Mouse (Mus musculus) bone marrow macrophage, adult 2 months (primary cell): ENCODE results near the gene Pzp. TPM values are rescaled to one million over a fixed set of nuclear protein-coding genes. Genes with fewer than 3 reads are reported as not detected.

Experiments
- H3K27ac ChIP-seq: 2 replicates; pipeline ENCODE4 v1.5.1; 2012; ENCODE audit warnings: low read depth, low read length; ENCODE audit not compliant: insufficient read depth
- H3K4me1 ChIP-seq: 2 replicates; pipeline ENCODE4 v1.6.1; 2012; ENCODE audit warnings: low read length; ENCODE audit not compliant: control insufficient read depth, insufficient read depth
- H3K4me3 ChIP-seq: 2 replicates; pipeline ENCODE4 v1.5.1; 2012; ENCODE audit warnings: mild to moderate bottlenecking, low read length, moderate library complexity; ENCODE audit not compliant: insufficient read depth
- CTCF ChIP-seq: IDR thresholded peaks from 2 replicates; pipeline ENCODE4 v1.5.1; 2012; ENCODE audit warnings: low read depth, mild to moderate bottlenecking, low read length, moderate library complexity
- POLR2A ChIP-seq: IDR thresholded peaks from 2 replicates; pipeline ENCODE4 v1.6.1; 2012; ENCODE audit warnings: mild to moderate bottlenecking, low read depth, low read length, borderline replicate concordance
- polyA plus RNA-seq: library from polyadenylated mRNA; stranded (reverse); fragments of >200 nt; gene quantifications from 2 replicates; pipeline ENCODE4 v1.2.4, GENCODE M21; 2012; ENCODE audit not compliant: missing spikeins, insufficient read depth, insufficient read length

Pzp gene
- polyA plus RNA-seq, 1 experiment = not detected

GRCm38 (mm10) chr6:128527110-128527509, 590 bp upstream of the Pzp start:
- H3K27ac ChIP-seq = no peak overlapping the region
- H3K4me3 ChIP-seq = no peak overlapping the region
- no peaks in the 10 kb centered on the region for H3K4me1 ChIP-seq
- TF ChIP-seq POLR2A = no peak
- no peak for TF ChIP-seq CTCF

- H3K4me3 ChIP-seq = no peak overlapping the region
- H3K4me1 ChIP-seq = no peaks in the 10 kb centered on the region
- no peak overlapping the region for H3K27ac ChIP-seq
- no peak for TF ChIP-seq CTCF
- no peak for TF ChIP-seq POLR2A
Measured at GRCm38 (mm10) chr6:128525801-128526200, 719 bp downstream of the Pzp start.

GRCm38 (mm10) chr6:128523360-128523759, 3.2 kb downstream of the Pzp start:
- no peak overlapping the region for H3K27ac ChIP-seq
- no peak overlapping the region for H3K4me3 ChIP-seq
- H3K4me1 ChIP-seq = no peaks in the 10 kb centered on the region
- TF ChIP-seq CTCF (no peak), POLR2A (no peak)

- Histone ChIP-seq H3K27ac (no peak overlapping the region), H3K4me3 (no peak overlapping the region), H3K4me1 (no peaks in the 10 kb centered on the region)
- TF ChIP-seq CTCF (no peak), POLR2A (no peak)
Measured at GRCm38 (mm10) chr6:128519159-128519558, 7.4 kb downstream of the Pzp start.

- Histone ChIP-seq H3K4me1 (no peaks in the 10 kb centered on the region), H3K27ac (no peak overlapping the region), H3K4me3 (no peak overlapping the region)
- TF ChIP-seq POLR2A (no peak), CTCF (no peak)
Measured at GRCm38 (mm10) chr6:128505676-128506236, 20.8 kb downstream of the Pzp start.

- Histone ChIP-seq H3K4me3 (no peak overlapping the region), H3K27ac (no peak overlapping the region), H3K4me1 (no peaks in the 10 kb centered on the region)
- TF ChIP-seq POLR2A (no peak), CTCF (no peak)
Measured at GRCm38 (mm10) chr6:128504743-128505142, 21.8 kb downstream of the Pzp start.

- Histone ChIP-seq H3K4me1 (no peaks in the 10 kb centered on the region), H3K27ac (no peak overlapping the region), H3K4me3 (no peak overlapping the region)
- TF ChIP-seq CTCF = no peak
- TF ChIP-seq POLR2A = no peak
Measured at GRCm38 (mm10) chr6:128495346-128495745, 31.2 kb downstream of the Pzp start.

GRCm38 (mm10) chr6:128494646-128495331, 31.7 kb downstream of the Pzp start:
- H3K4me3 ChIP-seq = no peak overlapping the region
- H3K4me1 ChIP-seq = no peaks in the 10 kb centered on the region
- TF ChIP-seq CTCF (no peak), POLR2A (no peak)
- H3K27ac ChIP-seq = no peak overlapping the region

GRCm38 (mm10) chr6:128491916-128492315, 34.6 kb downstream of the Pzp start:
- H3K4me1 ChIP-seq = no peaks in the 10 kb centered on the region
- TF ChIP-seq POLR2A = no peak
- TF ChIP-seq CTCF = no peak
- no peak overlapping the region for H3K4me3 ChIP-seq
- no peak overlapping the region for H3K27ac ChIP-seq

GRCm38 (mm10) chr6:128490141-128490540, 36.4 kb downstream of the Pzp start:
- H3K27ac ChIP-seq = no peak overlapping the region
- no peaks in the 10 kb centered on the region for H3K4me1 ChIP-seq
- H3K4me3 ChIP-seq = no peak overlapping the region
- no peak for TF ChIP-seq CTCF
- no peak for TF ChIP-seq POLR2A

GRCm38 (mm10) chr6:128487736-128488135, 38.8 kb downstream of the Pzp start:
- Histone ChIP-seq H3K4me1 (no peaks in the 10 kb centered on the region), H3K4me3 (no peak overlapping the region), H3K27ac (no peak overlapping the region)
- no peak for TF ChIP-seq CTCF
- no peak for TF ChIP-seq POLR2A
